Mouse (Mus musculus): ENCODE data around the gene Enc1. TPM values are rescaled to one million over a fixed set of nuclear protein-coding genes. Genes with fewer than 3 reads are reported as not detected.
A peak's percentile ranks its signal among the peaks of the same experiment; 100 is the strongest.

Enc1 gene
- polyA plus RNA-seq, 1 experiment, result 284 TPM

DNA sequence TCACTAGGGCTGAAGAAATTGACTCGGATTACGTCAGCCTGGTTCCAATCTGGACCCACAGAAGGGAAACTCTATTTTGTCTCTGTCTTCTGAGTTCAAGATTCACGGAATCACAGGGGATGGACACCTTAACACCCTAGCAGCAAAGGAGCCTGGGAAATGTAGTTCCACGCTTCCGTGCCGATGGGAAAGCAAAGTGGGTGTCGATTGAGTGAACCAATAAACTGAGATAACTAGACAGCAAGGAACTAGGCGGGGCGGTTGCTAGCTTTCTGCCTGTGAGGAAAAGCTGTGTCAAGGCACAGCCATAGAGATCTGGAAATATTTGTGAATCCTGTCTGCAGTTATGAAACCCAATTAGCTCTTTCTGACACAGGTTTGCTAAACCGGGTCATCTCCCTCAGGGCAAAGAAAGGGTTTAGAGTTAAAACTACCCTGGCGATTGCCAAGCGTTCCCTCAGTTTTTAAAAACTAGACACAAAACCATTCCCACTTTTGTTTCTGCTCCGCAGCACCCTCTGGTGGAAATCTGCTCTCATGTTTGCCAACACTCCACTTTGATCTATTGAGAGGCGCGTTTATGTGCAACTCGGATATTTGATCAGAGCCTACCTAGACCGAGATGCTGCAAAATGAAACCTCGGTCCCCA lies 35.7 kb upstream of the Enc1 start:
- peak; percentile 61 for TF ChIP-seq CTCF (IDR thresholded peaks at IDR 0.05; ENCODE audit: extremely low read depth, insufficient read depth, low read length)
- no peak for TF ChIP-seq POLR2A (IDR thresholded peaks at IDR 0.05; ENCODE audit: extremely low read depth, insufficient read depth, low read length)
- Histone ChIP-seq H3K4me1 (ENCODE audit: control insufficient read depth, insufficient read depth, low read length) (no peaks in the 10 kb centered on the region; the same call in 1 of the 2 replicates), H3K4me3 (ENCODE audit: insufficient read depth, low read length) (peak overlapping the region; percentile 19), H3K27ac (ENCODE audit: insufficient read depth, low read length) (no peak overlapping the region)

- Histone ChIP-seq H3K4me1 (ENCODE audit: control insufficient read depth, insufficient read depth, low read length) (no peaks in the 10 kb centered on the region; the same call in 1 of the 2 replicates), H3K27ac (ENCODE audit: insufficient read depth, low read length) (0 out of 2 replicates have a peak overlapping the region, but pooled peaks have one; percentile 12), H3K4me3 (ENCODE audit: insufficient read depth, low read length) (no peak overlapping the region)
- TF ChIP-seq POLR2A (IDR thresholded peaks at IDR 0.05; ENCODE audit: extremely low read depth, insufficient read depth, low read length), result no peak
- no peak for TF ChIP-seq CTCF (IDR thresholded peaks at IDR 0.05; ENCODE audit: extremely low read depth, insufficient read depth, low read length)
Observed at GRCm38 (mm10) chr13:97206046-97206445, 34.9 kb upstream of the Enc1 start.

DNA sequence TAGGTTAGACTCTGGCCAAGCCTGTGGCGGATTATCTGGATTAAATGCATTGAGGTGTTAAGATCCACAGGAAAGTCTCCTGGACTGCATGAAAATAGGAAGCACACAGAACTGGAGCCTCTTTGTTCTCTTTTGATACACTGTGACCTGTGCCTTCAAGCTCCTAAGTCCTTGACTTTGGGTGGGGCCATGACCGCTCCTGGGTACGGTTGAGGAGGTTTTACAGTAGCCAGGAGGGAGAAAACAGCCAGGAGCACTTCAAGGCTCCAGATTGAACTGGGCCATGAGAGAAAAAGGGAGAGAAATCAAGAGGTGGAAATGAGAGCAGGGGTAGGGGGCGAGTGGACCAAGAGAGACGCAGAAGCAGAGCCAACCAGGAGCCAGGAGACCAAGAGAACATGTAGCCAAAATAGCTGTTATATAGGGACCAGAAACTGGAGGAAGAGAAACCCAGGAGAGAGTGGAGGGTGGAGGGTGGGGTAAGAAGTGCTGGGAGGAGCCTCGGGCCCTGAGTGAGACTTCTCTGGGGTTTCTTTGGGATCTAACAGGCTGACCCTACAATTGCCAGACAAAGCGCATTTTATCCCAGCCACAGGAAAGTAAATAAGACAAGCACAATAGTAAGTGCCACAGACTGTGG lies 33.3 kb upstream of the Enc1 start:
- H3K27ac ChIP-seq (ENCODE audit: insufficient read depth, low read length), result peak overlapping the region; percentile 54; the same call in 1 of the 2 replicates

DNA sequence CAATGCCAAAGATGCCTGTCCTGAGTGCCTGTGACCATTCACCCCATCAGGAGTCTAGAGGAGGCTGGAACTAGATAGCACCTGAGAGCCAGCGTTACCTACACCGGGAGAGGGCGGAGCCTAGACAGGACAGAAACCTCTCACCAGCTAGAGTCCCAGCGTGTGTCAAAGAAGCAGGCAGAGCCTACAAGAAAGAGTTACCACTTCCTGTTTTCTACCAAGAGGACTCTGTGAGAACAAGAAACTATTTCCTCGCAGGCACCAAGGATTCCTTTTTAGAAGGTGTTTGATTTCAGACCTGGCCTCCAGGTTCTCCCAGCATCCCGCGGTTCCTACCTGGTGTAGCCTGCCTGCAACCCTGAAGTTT lies 32.8 kb upstream of the Enc1 start:
- TF ChIP-seq CTCF (IDR thresholded peaks at IDR 0.05; ENCODE audit: extremely low read depth, insufficient read depth, low read length), result no peak
- TF ChIP-seq POLR2A (IDR thresholded peaks at IDR 0.05; ENCODE audit: extremely low read depth, insufficient read depth, low read length), result no peak
- no peak overlapping the region for H3K27ac ChIP-seq (ENCODE audit: insufficient read depth, low read length)
- H3K4me1 ChIP-seq (ENCODE audit: control insufficient read depth, insufficient read depth, low read length), result no peaks in the 10 kb centered on the region; the same call in 1 of the 2 replicates
- no peak overlapping the region for H3K4me3 ChIP-seq (ENCODE audit: insufficient read depth, low read length)

More for the DNA sequence above, 33.3 kb upstream of the Enc1 start:
- H3K4me1 ChIP-seq (ENCODE audit: control insufficient read depth, insufficient read depth, low read length), result no peaks in the 10 kb centered on the region; the same call in 1 of the 2 replicates
- H3K4me3 ChIP-seq (ENCODE audit: insufficient read depth, low read length), result no peak overlapping the region
- no peak for TF ChIP-seq POLR2A (IDR thresholded peaks at IDR 0.05; ENCODE audit: extremely low read depth, insufficient read depth, low read length)
- no peak for TF ChIP-seq CTCF (IDR thresholded peaks at IDR 0.05; ENCODE audit: extremely low read depth, insufficient read depth, low read length)

- Histone ChIP-seq H3K27ac (ENCODE audit: insufficient read depth, low read length) (no peak overlapping the region), H3K4me3 (ENCODE audit: insufficient read depth, low read length) (no peak overlapping the region), H3K4me1 (ENCODE audit: control insufficient read depth, insufficient read depth, low read length) (no peaks in the 10 kb centered on the region; the same call in 1 of the 2 replicates)
- TF ChIP-seq POLR2A (IDR thresholded peaks at IDR 0.05; ENCODE audit: extremely low read depth, insufficient read depth, low read length), result no peak
Observed at GRCm38 (mm10) chr13:97208500-97209010, 32.4 kb upstream of the Enc1 start.

GRCm38 (mm10) chr13:97214583-97215268 lies 26.2 kb upstream of the Enc1 start:
- no peak for TF ChIP-seq POLR2A (IDR thresholded peaks at IDR 0.05; ENCODE audit: extremely low read depth, insufficient read depth, low read length)
- TF ChIP-seq CTCF (IDR thresholded peaks at IDR 0.05; ENCODE audit: extremely low read depth, insufficient read depth, low read length), result no peak
- Histone ChIP-seq H3K4me1 (ENCODE audit: control insufficient read depth, insufficient read depth, low read length) (no peaks in the 10 kb centered on the region), H3K27ac (ENCODE audit: insufficient read depth, low read length) (no peak overlapping the region), H3K4me3 (ENCODE audit: insufficient read depth, low read length) (no peak overlapping the region)

GRCm38 (mm10) chr13:97215563-97215962 lies 25.3 kb upstream of the Enc1 start:
- Histone ChIP-seq H3K27ac (ENCODE audit: insufficient read depth, low read length) (no peak overlapping the region), H3K4me1 (ENCODE audit: control insufficient read depth, insufficient read depth, low read length) (no peaks in the 10 kb centered on the region), H3K4me3 (ENCODE audit: insufficient read depth, low read length) (no peak overlapping the region)
- TF ChIP-seq CTCF (IDR thresholded peaks at IDR 0.05; ENCODE audit: extremely low read depth, insufficient read depth, low read length) (no peak), POLR2A (IDR thresholded peaks at IDR 0.05; ENCODE audit: extremely low read depth, insufficient read depth, low read length) (no peak)

GRCm38 (mm10) chr13:97216196-97216595 lies 24.7 kb upstream of the Enc1 start:
- H3K4me3 ChIP-seq (ENCODE audit: insufficient read depth, low read length), result no peak overlapping the region
- H3K4me1 ChIP-seq (ENCODE audit: control insufficient read depth, insufficient read depth, low read length), result no peaks in the 10 kb centered on the region
- no peak for TF ChIP-seq POLR2A (IDR thresholded peaks at IDR 0.05; ENCODE audit: extremely low read depth, insufficient read depth, low read length)
- TF ChIP-seq CTCF (IDR thresholded peaks at IDR 0.05; ENCODE audit: extremely low read depth, insufficient read depth, low read length), result no peak
- no peak overlapping the region for H3K27ac ChIP-seq (ENCODE audit: insufficient read depth, low read length)

- Histone ChIP-seq H3K4me3 (ENCODE audit: insufficient read depth, low read length) (no peak overlapping the region), H3K27ac (ENCODE audit: insufficient read depth, low read length) (no peak overlapping the region), H3K4me1 (ENCODE audit: control insufficient read depth, insufficient read depth, low read length) (no peaks in the 10 kb centered on the region)
- no peak for TF ChIP-seq CTCF (IDR thresholded peaks at IDR 0.05; ENCODE audit: extremely low read depth, insufficient read depth, low read length)
Observed at GRCm38 (mm10) chr13:97220022-97220421, 20.9 kb upstream of the Enc1 start.

All from cortical plate, adult 2 months (tissue).